Mouse (Mus musculus) stomach, embryonic 14.5 days (tissue): Measurements from ENCODE around the gene Grin2a. TPM values are rescaled to one million over a fixed set of nuclear protein-coding genes. Genes with fewer than 3 reads are reported as not detected.

Source experiments
- ATAC-seq: fragments of 200-750 bp; cut with Nextera tagmentation; 2 replicates; pipeline ENCODE4 v1.8.0; 2017; ENCODE audit warnings: low read depth, moderate TSS enrichment; ENCODE audit not compliant: insufficient number of reproducible peaks, insufficient read depth, low FRiP score
- H3K27ac ChIP-seq: fragments of 300-500 bp; sonication (generic); 2 replicates; pipeline ENCODE4 v1.5.1; 2014; ENCODE audit warnings: mild to moderate bottlenecking, low read length, moderate library complexity, mixed read lengths
- H3K27me3 ChIP-seq: fragments of 300-500 bp; sonication (generic); 2 replicates; pipeline ENCODE4 v1.6.1; 2014; ENCODE audit warnings: low read length, control low read depth, mixed read lengths; ENCODE audit not compliant: control insufficient read depth, insufficient read depth
- H3K36me3 ChIP-seq: fragments of 300-500 bp; sonication (generic); 2 replicates; pipeline ENCODE4 v1.6.1; 2014; ENCODE audit warnings: mild to moderate bottlenecking, control low read depth, low read length, moderate library complexity, mixed read lengths; ENCODE audit not compliant: control insufficient read depth, insufficient read depth
- H3K4me1 ChIP-seq: fragments of 300-500 bp; sonication (generic); 2 replicates; pipeline ENCODE4 v1.6.1; 2014; ENCODE audit warnings: low read length, control low read depth, mixed read lengths; ENCODE audit not compliant: control insufficient read depth, insufficient read depth
- H3K4me2 ChIP-seq: fragments of 300-500 bp; sonication (generic); replicated peaks from 2 replicates; pipeline ENCODE4 v1.6.1; 2014; ENCODE audit warnings: low read depth, low read length, control low read depth
- H3K4me3 ChIP-seq: fragments of 300-500 bp; sonication (generic); 2 replicates; pipeline ENCODE4 v1.5.1; 2014; ENCODE audit warnings: low read depth, low read length, control low read depth
- H3K9ac ChIP-seq: fragments of 300-500 bp; sonication (generic); replicated peaks from 2 replicates; pipeline ENCODE4 v1.6.1; 2014; ENCODE audit warnings: low read depth, mild to moderate bottlenecking, control low read depth, low read length, moderate library complexity, mixed read lengths
- H3K9me3 ChIP-seq: fragments of 300-500 bp; sonication (generic); 2 replicates; pipeline ENCODE4 v1.6.1; 2016; ENCODE audit warnings: low read depth, low read length, control low read depth; ENCODE audit not compliant: control insufficient read depth
- WGBS: fragments of 180-500 bp; shearing (Covaris S2); extraction: QIAGEN DNeasy Blood & Tissue Kit; methylation state at CpG from one replicate; pipeline ENCODE4 v1.1.7; 2014; 5-methylcytosine and 5-hydroxymethylcytosine counted together
- polyA plus RNA-seq: library from polyadenylated mRNA; unstranded; fragments of >200 nt; fragmentation: Nextera tagmentation; extraction: Ambion mirVana; gene quantifications from 2 replicates; pipeline ENCODE4 v1.2.1, GENCODE M21; 2014

Grin2a gene
- polyA plus RNA-seq, 1 experiment from 2014 or later, result 0.85 TPM

- Histone ChIP-seq H3K9me3 (no peaks in the 10 kb centered on the region), H3K27me3 (no peaks in the 10 kb centered on the region), H3K9ac (no peak overlapping the region), H3K36me3 (no peaks in the 10 kb centered on the region), H3K4me1 (no peaks in the 10 kb centered on the region), H3K27ac (no peak overlapping the region), H3K4me3 (no peak overlapping the region), H3K4me2 (no peak overlapping the region)
- 70% methylated on average over 5 of the region's 5 CpGs for WGBS
- no peak for ATAC-seq
Measured at GRCm38 (mm10) chr16:9902680-9903463, 92.5 kb downstream of the Grin2a start.

- H3K27me3 ChIP-seq, result no peaks in the 10 kb centered on the region
- H3K4me1 ChIP-seq, result no peaks in the 10 kb centered on the region
- H3K9me3 ChIP-seq, result no peaks in the 10 kb centered on the region
- no peak overlapping the region for H3K4me3 ChIP-seq
- ATAC-seq, result no peak
- 51% methylated on average over 1 of the region's 1 CpGs for WGBS
- H3K36me3 ChIP-seq, result no peaks in the 10 kb centered on the region
- no peak overlapping the region for H3K9ac ChIP-seq
- H3K27ac ChIP-seq, result no peak overlapping the region
- H3K4me2 ChIP-seq, result no peak overlapping the region
Measured at GRCm38 (mm10) chr16:9901433-9901832, 93.9 kb downstream of the Grin2a start.

GRCm38 (mm10) chr16:9900996-9901395 is 94.4 kb downstream of the Grin2a start:
- H3K27me3 ChIP-seq, result no peaks in the 10 kb centered on the region
- WGBS, result 77% methylated on average over 3 of the region's 3 CpGs
- no peak for ATAC-seq

DNA sequence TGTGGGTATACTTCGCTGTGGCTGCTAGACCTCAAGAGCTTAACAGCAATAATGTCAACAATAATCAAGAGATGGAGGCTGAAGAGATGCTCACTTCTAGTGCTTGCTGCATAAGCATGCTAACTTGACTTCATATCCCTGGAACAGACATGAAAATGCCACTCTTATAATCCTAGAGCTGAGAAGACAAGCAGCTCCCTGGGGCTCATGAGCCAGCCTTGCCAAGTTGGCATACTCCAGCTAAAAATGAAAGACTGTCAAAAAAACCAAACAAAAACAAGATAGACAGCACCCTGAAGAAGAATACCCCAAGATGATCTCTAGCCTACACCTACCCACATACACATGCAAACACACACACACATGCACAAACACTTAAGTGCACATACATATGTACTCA is 95.2 kb downstream of the Grin2a start:
- ATAC-seq, result no peak
- H3K9me3 ChIP-seq, result no peaks in the 10 kb centered on the region
- no peaks in the 10 kb centered on the region for H3K4me1 ChIP-seq
- H3K4me2 ChIP-seq, result no peak overlapping the region
- H3K4me3 ChIP-seq, result no peak overlapping the region
- H3K36me3 ChIP-seq, result no peaks in the 10 kb centered on the region
- no peak overlapping the region for H3K27ac ChIP-seq
- no peak overlapping the region for H3K9ac ChIP-seq
- WGBS, result 91% methylated on average over 1 of the region's 1 CpGs
- no peaks in the 10 kb centered on the region for H3K27me3 ChIP-seq

More at GRCm38 (mm10) chr16:9900996-9901395, 94.4 kb downstream of the Grin2a start:
- H3K9me3 ChIP-seq, result no peaks in the 10 kb centered on the region
- no peak overlapping the region for H3K4me3 ChIP-seq
- H3K4me1 ChIP-seq, result no peaks in the 10 kb centered on the region
- H3K9ac ChIP-seq, result no peak overlapping the region
- no peak overlapping the region for H3K4me2 ChIP-seq
- H3K27ac ChIP-seq, result no peak overlapping the region
- no peaks in the 10 kb centered on the region for H3K36me3 ChIP-seq

- Histone ChIP-seq H3K4me3 (no peak overlapping the region), H3K9me3 (no peaks in the 10 kb centered on the region), H3K27ac (no peak overlapping the region), H3K36me3 (no peaks in the 10 kb centered on the region), H3K27me3 (no peaks in the 10 kb centered on the region), H3K9ac (no peak overlapping the region), H3K4me2 (no peak overlapping the region), H3K4me1 (no peaks in the 10 kb centered on the region)
- WGBS, result 73% methylated on average over 2 of the region's 2 CpGs
- ATAC-seq, result no peak
Measured at GRCm38 (mm10) chr16:9899176-9899575, 96.2 kb downstream of the Grin2a start.

GRCm38 (mm10) chr16:9895581-9895980 is 99.8 kb downstream of the Grin2a start:
- H3K27ac ChIP-seq, result no peak overlapping the region
- no peak for ATAC-seq
- no peak overlapping the region for H3K4me2 ChIP-seq
- no peaks in the 10 kb centered on the region for H3K9me3 ChIP-seq
- no peaks in the 10 kb centered on the region for H3K27me3 ChIP-seq
- H3K9ac ChIP-seq, result no peak overlapping the region
- H3K36me3 ChIP-seq, result no peaks in the 10 kb centered on the region
- H3K4me1 ChIP-seq, result no peaks in the 10 kb centered on the region
- 69% methylated on average over 7 of the region's 7 CpGs for WGBS
- no peak overlapping the region for H3K4me3 ChIP-seq

GRCm38 (mm10) chr16:9886155-9886554 is 109.2 kb downstream of the Grin2a start:
- Histone ChIP-seq H3K27ac (no peak overlapping the region), H3K4me1 (no peaks in the 10 kb centered on the region), H3K9me3 (no peaks in the 10 kb centered on the region), H3K36me3 (no peaks in the 10 kb centered on the region), H3K27me3 (no peaks in the 10 kb centered on the region), H3K9ac (no peak overlapping the region), H3K4me2 (no peak overlapping the region), H3K4me3 (no peak overlapping the region)
- 59% methylated on average over 4 of the region's 4 CpGs for WGBS
- no peak for ATAC-seq

GRCm38 (mm10) chr16:9884141-9884540 is 111.2 kb downstream of the Grin2a start:
- Histone ChIP-seq H3K27me3 (no peaks in the 10 kb centered on the region), H3K9me3 (no peaks in the 10 kb centered on the region), H3K27ac (no peak overlapping the region), H3K9ac (no peak overlapping the region), H3K4me3 (no peak overlapping the region), H3K36me3 (no peaks in the 10 kb centered on the region), H3K4me2 (no peak overlapping the region), H3K4me1 (no peaks in the 10 kb centered on the region)
- ATAC-seq, result no peak
- WGBS, result 89% methylated on average over 2 of the region's 2 CpGs

DNA sequence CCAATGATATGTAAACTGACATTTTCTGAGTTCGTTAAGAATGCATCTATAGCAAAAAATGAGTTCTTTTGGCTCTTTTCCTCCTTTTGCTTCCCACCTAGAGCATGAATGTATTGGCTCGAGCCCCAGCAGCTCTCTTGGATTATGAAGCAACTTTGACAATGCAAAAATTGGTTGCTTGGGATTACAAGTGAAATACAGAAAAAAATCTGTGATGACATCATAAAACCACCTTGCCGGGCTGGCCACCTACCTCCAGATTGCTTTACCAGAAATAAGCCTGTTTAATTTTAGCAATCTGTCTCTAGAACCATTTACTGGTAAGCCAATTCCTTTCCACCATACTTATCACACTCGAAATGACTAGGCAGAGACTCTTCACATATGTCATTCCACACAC is 112.9 kb downstream of the Grin2a start:
- H3K4me2 ChIP-seq, result no peak overlapping the region
- 86% methylated on average over 4 of the region's 4 CpGs for WGBS
- H3K4me3 ChIP-seq, result no peak overlapping the region
- no peaks in the 10 kb centered on the region for H3K4me1 ChIP-seq
- H3K9ac ChIP-seq, result no peak overlapping the region
- no peak overlapping the region for H3K27ac ChIP-seq
- no peaks in the 10 kb centered on the region for H3K9me3 ChIP-seq
- H3K36me3 ChIP-seq, result no peaks in the 10 kb centered on the region
- no peaks in the 10 kb centered on the region for H3K27me3 ChIP-seq
- ATAC-seq, result no peak
